Mouse (Mus musculus): ENCODE results near the gene E2f2.

DNA sequence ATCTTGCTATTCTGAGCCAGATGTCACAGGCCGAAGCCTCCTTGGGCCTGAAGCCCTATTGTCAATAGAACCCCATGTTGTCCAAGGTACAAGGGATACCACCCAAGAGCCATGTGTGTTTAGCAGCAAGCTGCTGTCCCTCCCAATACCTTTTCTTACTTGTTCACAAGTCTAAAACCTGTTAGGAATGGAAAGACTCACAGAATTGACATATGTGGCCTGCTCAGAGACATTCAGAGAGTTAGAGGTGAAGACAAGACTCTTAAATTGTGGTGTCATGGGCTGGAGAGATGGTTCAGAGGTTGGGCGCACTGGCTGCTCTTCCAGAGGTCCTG is 23.2 kb upstream of the E2f2 start:
- no peak for TF ChIP-seq CTCF (IDR thresholded peaks at IDR 0.05; ENCODE audit: extremely low read depth, insufficient read depth, low read length)
- TF ChIP-seq POLR2A (IDR thresholded peaks at IDR 0.05; ENCODE audit: extremely low read depth, insufficient read depth, low read length): no peak
